ENCODE assay signal across 21 mouse cellular contexts in the genomic region with DNA sequence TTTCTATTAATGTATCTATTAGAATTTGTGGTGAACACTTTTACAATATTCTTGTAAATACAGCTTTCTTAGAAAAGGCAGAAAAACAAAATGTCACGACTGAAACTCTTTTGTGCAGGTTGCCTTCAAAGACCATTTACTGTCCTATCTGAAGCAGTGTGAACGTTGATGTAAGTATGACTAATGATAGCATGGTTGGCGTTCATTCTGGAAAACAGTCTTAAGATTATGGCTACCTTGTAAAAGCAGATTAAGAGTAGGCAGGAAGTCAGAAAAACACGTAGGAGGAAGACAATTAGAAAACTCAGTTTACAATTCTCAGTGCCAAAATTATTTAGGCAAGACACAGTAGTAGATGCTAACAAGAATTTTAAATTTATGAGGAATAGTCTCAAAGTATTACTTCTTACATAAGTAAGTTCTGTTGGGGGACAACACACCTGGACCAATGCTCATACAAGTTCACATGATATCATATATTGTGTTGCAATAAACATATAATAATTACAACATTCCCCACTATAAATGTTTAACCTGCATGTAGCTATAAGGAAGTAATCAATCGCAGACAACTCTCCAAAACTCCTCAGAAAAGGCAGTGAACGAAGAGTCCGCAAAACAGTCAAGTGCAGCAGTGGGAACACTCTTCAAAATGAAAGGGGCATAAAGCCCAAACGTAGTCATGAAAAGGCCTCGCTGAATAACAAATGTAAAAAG. TPM values are rescaled to one million over a fixed set of nuclear protein-coding genes. Genes with fewer than 3 reads are reported as not detected.
DNase-seq lines count a peak whose midpoint lies in the region; ATAC-seq and TF ChIP-seq lines count a peak whose summit lies in the region.
"Had no signal": no experiment of that assay in that cellular context is flagged by ENCODE, and none has a peak within 500 bp of the region (broad histone marks: within the 10 kb centered on the region; RNA-seq: fewer than 3 reads in every experiment).

No protein-coding gene starts in this region.

- H3K9me3 ChIP-seq in MEL (replicated peaks; ENCODE audit: insufficient read depth, low read length) = no peaks in the 10 kb centered on the region
- no peaks in the 10 kb centered on the region for H3K9me3 ChIP-seq in intestine, embryonic 15.5 days
- no peaks in the 10 kb centered on the region for H3K9me3 ChIP-seq in intestine, postnatal 0 days (ENCODE audit: control insufficient read depth)
- no peaks in the 10 kb centered on the region for H3K9me3 ChIP-seq in midbrain, postnatal 0 days (ENCODE audit: low read length)
- H3K9me3 ChIP-seq in hindbrain, embryonic 10.5 days = no peaks in the 10 kb centered on the region
- H3K9me3 ChIP-seq: embryonic facial prominence, embryonic 10.5 days; embryonic facial prominence, embryonic 12.5 days; forebrain, embryonic 13.5 days; forebrain, embryonic 15.5 days had no signal

- H3K79me2 ChIP-seq in MEL (ENCODE audit: control insufficient read depth, insufficient read depth, low read length, poor library complexity) = no peaks in the 10 kb centered on the region

- TF ChIP-seq RAD21 in MEL (IDR thresholded peaks at IDR 0.05; ENCODE audit: low read depth, low read length) = no peak

- TF ChIP-seq EP300 in MEL (IDR thresholded peaks at IDR 0.05; ENCODE audit: low read depth in 1 of 2, low read length in 2 of 2) = peak; percentile 60 to 75

- TF ChIP-seq CTCF in MEL (IDR thresholded peaks at IDR 0.05 in 2 of 3, conservative IDR thresholded peaks at IDR 0.05 in 1 of 3; ENCODE audit: control insufficient read depth in 1 of 3, insufficient read depth in 1 of 3, low read depth in 2 of 3, low read length in 3 of 3, poor library complexity in 1 of 3, severe bottlenecking in 1 of 3) = no peak
- TF ChIP-seq CTCF in intestine, postnatal 0 days (IDR thresholded peaks at IDR 0.05; ENCODE audit: low read depth) = no peak
- TF ChIP-seq CTCF in midbrain, postnatal 0 days (IDR thresholded peaks at IDR 0.05) = no peak

- H3K4me1 ChIP-seq in MEL (ENCODE audit: control insufficient read depth in 1 of 2, insufficient read depth in 2 of 2, low read length in 2 of 2) = peaks cover 3 to 6% of the 10 kb centered on the region in 2 experiments; a peak in 3 of 4 replicates
- H3K4me1 ChIP-seq in intestine, embryonic 15.5 days (replicated peaks) = no peaks in the 10 kb centered on the region; the same call in 1 of the 2 replicates
- H3K4me1 ChIP-seq in intestine, postnatal 0 days (replicated peaks; ENCODE audit: control insufficient read depth, insufficient read depth, low read length) = no peaks in the 10 kb centered on the region
- H3K4me1 ChIP-seq in midbrain, postnatal 0 days (ENCODE audit: insufficient read depth, low read length) = no peaks in the 10 kb centered on the region
- no peaks in the 10 kb centered on the region; the same call in 1 of the 2 replicates for H3K4me1 ChIP-seq in hindbrain, embryonic 10.5 days (replicated peaks)
- H3K4me1 ChIP-seq: forebrain, embryonic 13.5 days; forebrain, embryonic 15.5 days had no signal

- no peak overlapping the region for H3K27ac ChIP-seq in MEL (ENCODE audit: control insufficient read depth, low read depth, low read length)
- H3K27ac ChIP-seq in intestine, embryonic 15.5 days = no peak overlapping the region
- H3K27ac ChIP-seq in intestine, postnatal 0 days (ENCODE audit: low read depth, low read length) = peak overlapping the region; percentile 46; the same call in 1 of the 2 replicates
- no peak overlapping the region for H3K27ac ChIP-seq in midbrain, postnatal 0 days (ENCODE audit: low read depth, low read length)
- H3K27ac ChIP-seq in hindbrain, embryonic 10.5 days = no peak overlapping the region
- H3K27ac ChIP-seq: embryonic facial prominence, embryonic 10.5 days; embryonic facial prominence, embryonic 12.5 days; forebrain, embryonic 13.5 days; forebrain, embryonic 15.5 days had no signal

- no peak for TF ChIP-seq POLR2A in MEL (IDR thresholded peaks at IDR 0.05; ENCODE audit: control insufficient read depth in 1 of 2, insufficient read depth in 1 of 2, low read depth in 1 of 2, low read length in 2 of 2, poor library complexity in 1 of 2)

- H3K4me2 ChIP-seq in intestine, embryonic 15.5 days (replicated peaks) = no peak overlapping the region
- peak overlapping the region; percentile 30; the same call in 1 of the 2 replicates for H3K4me2 ChIP-seq in intestine, postnatal 0 days (replicated peaks; ENCODE audit: low read depth)
- H3K4me2 ChIP-seq in midbrain, postnatal 0 days (ENCODE audit: low read depth, low read length, poor library complexity, severe bottlenecking) = no peak overlapping the region
- H3K4me2 ChIP-seq: embryonic facial prominence, embryonic 12.5 days; forebrain, embryonic 13.5 days; forebrain, embryonic 15.5 days had no signal

- H3K9ac ChIP-seq in MEL (ENCODE audit: control insufficient read depth, low read depth, low read length, poor library complexity, severe bottlenecking) = no peak overlapping the region
- H3K9ac ChIP-seq in intestine, embryonic 15.5 days = no peak overlapping the region
- H3K9ac ChIP-seq in intestine, postnatal 0 days (ENCODE audit: low read depth, low read length) = no peak overlapping the region
- no peak overlapping the region for H3K9ac ChIP-seq in midbrain, postnatal 0 days (replicated peaks; ENCODE audit: low read length, poor library complexity, severe bottlenecking)
- H3K9ac ChIP-seq: embryonic facial prominence, embryonic 12.5 days; forebrain, embryonic 13.5 days; forebrain, embryonic 15.5 days; forebrain, postnatal 0 days had no signal

- H3K27me3 ChIP-seq in MEL (ENCODE audit: control insufficient read depth in 1 of 2, insufficient read depth in 2 of 2, low read length in 2 of 2) = no peaks in the 10 kb centered on the region
- no peaks in the 10 kb centered on the region for H3K27me3 ChIP-seq in intestine, embryonic 15.5 days (replicated peaks)
- H3K27me3 ChIP-seq in intestine, postnatal 0 days (replicated peaks; ENCODE audit: control insufficient read depth, insufficient read depth, low read length) = no peaks in the 10 kb centered on the region
- no peaks in the 10 kb centered on the region for H3K27me3 ChIP-seq in midbrain, postnatal 0 days (ENCODE audit: insufficient read depth, low read length)
- H3K27me3 ChIP-seq in hindbrain, embryonic 10.5 days (ENCODE audit: insufficient read depth, poor library complexity, severe bottlenecking) = no peaks in the 10 kb centered on the region
- H3K27me3 ChIP-seq: embryonic facial prominence, embryonic 12.5 days; forebrain, embryonic 13.5 days; forebrain, embryonic 15.5 days; Patski had no signal

- H3K36me3 ChIP-seq in MEL (ENCODE audit: control insufficient read depth in 1 of 2, insufficient read depth in 2 of 2, low read length in 2 of 2) = peaks cover 0 to 10% of the 10 kb centered on the region in 2 experiments; a peak in 3 of 4 replicates
- no peaks in the 10 kb centered on the region for H3K36me3 ChIP-seq in intestine, embryonic 15.5 days
- H3K36me3 ChIP-seq in intestine, postnatal 0 days (ENCODE audit: control insufficient read depth, insufficient read depth) = peaks cover 7% of the 10 kb centered on the region
- H3K36me3 ChIP-seq in midbrain, postnatal 0 days (ENCODE audit: insufficient read depth, low read length) = no peaks in the 10 kb centered on the region
- H3K36me3 ChIP-seq in hindbrain, embryonic 10.5 days = 0 out of 2 replicates have a peak, but pooled peaks cover 2% of the 10 kb centered on the region
- H3K36me3 ChIP-seq: embryonic facial prominence, embryonic 12.5 days; forebrain, embryonic 15.5 days had no signal

- H3K4me3 ChIP-seq in MEL (ENCODE audit: control insufficient read depth in 1 of 2, insufficient read depth in 1 of 2, low read depth in 2 of 2, low read length in 2 of 2) = no peak overlapping the region
- H3K4me3 ChIP-seq in intestine, embryonic 15.5 days (replicated peaks) = no peak overlapping the region
- no peak overlapping the region for H3K4me3 ChIP-seq in intestine, postnatal 0 days (ENCODE audit: low read depth, low read length)
- H3K4me3 ChIP-seq in midbrain, postnatal 0 days (ENCODE audit: low read depth, low read length) = no peak overlapping the region
- no peak overlapping the region for H3K4me3 ChIP-seq in hindbrain, embryonic 10.5 days
- H3K4me3 ChIP-seq: embryonic facial prominence, embryonic 10.5 days; embryonic facial prominence, embryonic 12.5 days; forebrain, embryonic 13.5 days; forebrain, embryonic 15.5 days had no signal

- peak; percentile 55 for ATAC-seq in intestine, embryonic 15.5 days
- ATAC-seq in intestine, postnatal 0 days = peak; percentile 94
- ATAC-seq in midbrain, postnatal 0 days (ENCODE audit: low FRiP score) = no peak
- ATAC-seq: activated CD4-positive, CD25-positive, alpha-beta regulatory T cell, adult 4 months; forebrain, embryonic 13.5 days; forebrain, embryonic 15.5 days; forebrain, postnatal 0 days; Patski had no signal

- WGBS in intestine, embryonic 15.5 days = 74% methylated on average over 9 of the region's 9 CpGs
- 37% methylated on average over 9 of the region's 9 CpGs for WGBS in intestine, postnatal 0 days
- 81% methylated on average over 9 of the region's 9 CpGs for WGBS in midbrain, postnatal 0 days
- 91% methylated on average over 9 of the region's 9 CpGs for WGBS in hindbrain, embryonic 10.5 days

- peak; percentile 52 for DNase-seq in MEL (ENCODE audit: low read depth, low spot score)
- DNase-seq in midbrain, postnatal 0 days (ENCODE audit: low spot score) = no peak
- DNase-seq in hindbrain, embryonic 10.5 days (ENCODE audit: low spot score) = no peak
- DNase-seq in cerebellum, adult 11-12 months = no peak
- DNase-seq: adrenal gland, adult 8-10 months; adrenal gland, postnatal 14 days; adrenal gland, postnatal 36 days; cerebellum, adult 18-20 months; cerebellum, adult 8-10 months; cerebellum, adult 9-11 months; cerebellum, postnatal 14 days; cerebellum, postnatal 36 days; forebrain, postnatal 0 days had no signal

TF ChIP-seq in MEL, 35 proteins besides CTCF, POLR2A, EP300 and RAD21 (continues in another document):
- TF ChIP-seq ZC3H11A (IDR thresholded peaks at IDR 0.05; ENCODE audit: low read depth, low read length) (no peak), ETS1 (IDR thresholded peaks at IDR 0.05; ENCODE audit: low read depth, low read length) (peak; percentile 16; the same call in 1 of the 2 replicates), USF2 (IDR thresholded peaks at IDR 0.05; ENCODE audit: borderline replicate concordance in 1 of 2, insufficient read depth in 1 of 2, low read depth in 1 of 2, low read length in 2 of 2) (no peak), ZMIZ1 (IDR thresholded peaks at IDR 0.05; ENCODE audit: low read depth, low read length) (no peak), TBP (IDR thresholded peaks at IDR 0.05; ENCODE audit: low read depth, low read length) (no peak)

RNA-seq across cellular contexts. Expression of gene Stard3nl, which starts 14.3 kb away (rescaled TPM):
- 16.1 and 16.7 TPM in 2 replicates for total RNA-seq in MEL (2012; rRNA removed)
- polyA plus RNA-seq in MEL (2012; ENCODE audit: insufficient read depth in 1 of 2, insufficient read length in 2 of 2, low read depth in 1 of 2, low replicate concordance in 2 of 2, missing spikeins in 1 of 2) = 10 to 100 TPM in 1 of 2 experiments, not detected in 1; 22.9 TPM
- polyA plus RNA-seq in intestine, embryonic 15.5 days (2015; fragmentation: Nextera tagmentation; extraction: Ambion mirVana) = 90.0 and 95.1 TPM in 2 replicates
- polyA plus RNA-seq in intestine, postnatal 0 days (2015; fragmentation: Nextera tagmentation; extraction: Ambion mirVana) = 79.6 and 82.2 TPM in 2 replicates
- 71.6 and 95.1 TPM in 2 replicates for total RNA-seq in midbrain, postnatal 0 days (2014; rRNA removed)
- 210 and 215 TPM in 2 replicates for polyA plus RNA-seq in midbrain, postnatal 0 days (2015; fragmentation: Nextera tagmentation; extraction: Ambion mirVana)
- 111 and 128 TPM in 2 replicates for polyA plus RNA-seq in hindbrain, embryonic 10.5 days (2016; fragmentation: Nextera tagmentation; extraction: Ambion mirVana)
